Mouse (Mus musculus): ENCODE data around the gene Lhfpl2.

Lhfpl2 gene

DNA sequence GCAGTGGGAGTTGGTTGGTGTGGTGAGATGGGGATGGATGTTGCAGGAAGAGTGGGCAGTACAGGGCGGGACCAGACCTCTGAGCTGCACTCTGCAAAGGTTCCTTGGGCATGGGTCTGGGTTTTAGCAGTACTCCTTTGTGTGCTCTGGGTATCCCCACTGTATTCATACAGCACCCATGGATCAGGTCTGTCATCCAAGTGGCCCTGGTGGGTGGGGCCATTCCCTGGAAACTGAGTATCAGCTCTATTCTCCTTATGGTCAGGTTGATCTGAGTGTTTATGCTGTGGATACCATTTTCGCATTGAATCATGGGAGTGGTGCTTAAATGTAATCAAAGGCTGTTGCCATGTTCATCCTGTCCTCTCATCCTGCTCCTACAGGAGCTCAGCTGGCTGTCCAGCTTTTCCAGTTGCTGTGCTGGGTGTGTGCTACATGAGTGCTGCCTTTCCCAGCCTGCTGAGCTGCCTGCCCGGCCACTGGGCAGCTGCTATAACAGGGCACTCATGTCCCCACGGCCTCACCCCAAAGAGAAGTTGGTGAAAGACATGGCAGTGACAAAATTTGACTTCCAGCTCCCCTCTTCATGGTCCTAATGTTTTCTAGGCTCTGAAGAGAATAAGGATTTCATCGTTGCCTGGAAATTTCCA lies 9.2 kb downstream of the Lhfpl2 start:
- no peak for DNase-seq (ENCODE audit: low spot score in 2 of 2)

DNA sequence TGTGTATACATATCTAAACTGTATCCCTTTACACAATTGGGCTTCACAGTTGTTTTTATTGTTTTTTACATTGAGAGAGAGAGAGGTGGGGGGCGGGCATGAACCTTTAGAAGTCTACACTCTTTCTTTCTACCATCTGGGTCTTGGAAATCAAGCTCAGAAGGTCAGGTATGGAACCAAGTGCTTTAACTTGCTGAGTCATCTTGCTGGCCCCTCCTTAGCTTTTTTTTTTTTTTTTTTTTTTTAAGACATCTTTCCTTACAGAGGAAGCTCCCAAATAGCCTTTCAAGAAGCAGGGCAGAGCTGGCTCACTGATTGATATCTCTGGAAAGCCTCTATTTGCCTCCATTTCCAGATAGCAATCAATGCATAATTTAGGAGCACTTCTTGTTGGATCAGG lies 10.7 kb downstream of the Lhfpl2 start:
- no peak for DNase-seq (ENCODE audit: low spot score in 2 of 2)

DNA sequence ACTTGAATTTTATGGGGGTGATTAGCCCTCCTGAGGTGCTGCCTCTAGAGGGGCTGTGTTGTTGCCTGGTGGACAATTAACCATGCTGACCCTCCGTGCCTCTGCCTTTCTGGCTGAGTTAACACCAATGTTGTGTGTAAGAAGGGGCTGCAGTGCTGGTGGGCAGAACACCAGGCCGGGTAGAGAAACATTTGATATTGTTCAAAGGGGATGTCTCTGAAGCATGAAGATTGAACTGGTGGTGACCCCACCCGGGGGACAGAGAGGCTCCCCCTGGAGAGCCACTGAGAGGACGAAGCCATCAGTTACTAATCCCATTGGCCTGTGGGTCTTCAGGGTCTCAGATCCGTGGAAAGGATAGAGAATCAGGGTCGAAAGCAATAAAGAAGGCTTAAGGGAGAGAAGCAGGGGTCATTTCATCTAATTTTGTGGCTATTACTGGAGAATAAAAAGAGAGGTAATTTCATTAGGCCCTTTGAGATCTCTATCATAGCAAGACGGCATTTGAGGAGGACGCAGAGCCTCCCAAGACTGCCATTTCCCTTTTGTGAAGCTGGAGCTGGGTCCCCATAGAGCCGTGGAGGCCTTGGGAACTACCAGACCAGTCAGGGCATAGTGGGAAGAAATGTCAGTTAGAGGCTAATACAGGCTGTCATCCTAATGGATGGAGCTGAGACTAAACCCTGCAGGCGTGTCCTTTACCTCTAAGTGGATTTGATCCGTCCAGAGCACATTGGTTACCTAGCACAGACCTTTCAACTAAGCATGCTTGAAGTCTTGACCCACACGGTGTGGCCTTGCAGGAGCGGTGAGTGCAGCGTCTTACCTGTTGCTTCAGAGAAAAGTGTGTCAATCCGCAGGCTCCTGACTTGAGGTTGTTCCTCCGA lies 12.1 kb downstream of the Lhfpl2 start:
- no peak for DNase-seq (ENCODE audit: low spot score in 2 of 2)

GRCm38 (mm10) chr13:94070308-94070619 lies 12.7 kb downstream of the Lhfpl2 start:
- no peak for DNase-seq (ENCODE audit: low spot score in 2 of 2)

- DNase-seq (ENCODE audit: low spot score in 2 of 2): no peak
Measured at GRCm38 (mm10) chr13:94070927-94071326, 13.3 kb downstream of the Lhfpl2 start.

DNA sequence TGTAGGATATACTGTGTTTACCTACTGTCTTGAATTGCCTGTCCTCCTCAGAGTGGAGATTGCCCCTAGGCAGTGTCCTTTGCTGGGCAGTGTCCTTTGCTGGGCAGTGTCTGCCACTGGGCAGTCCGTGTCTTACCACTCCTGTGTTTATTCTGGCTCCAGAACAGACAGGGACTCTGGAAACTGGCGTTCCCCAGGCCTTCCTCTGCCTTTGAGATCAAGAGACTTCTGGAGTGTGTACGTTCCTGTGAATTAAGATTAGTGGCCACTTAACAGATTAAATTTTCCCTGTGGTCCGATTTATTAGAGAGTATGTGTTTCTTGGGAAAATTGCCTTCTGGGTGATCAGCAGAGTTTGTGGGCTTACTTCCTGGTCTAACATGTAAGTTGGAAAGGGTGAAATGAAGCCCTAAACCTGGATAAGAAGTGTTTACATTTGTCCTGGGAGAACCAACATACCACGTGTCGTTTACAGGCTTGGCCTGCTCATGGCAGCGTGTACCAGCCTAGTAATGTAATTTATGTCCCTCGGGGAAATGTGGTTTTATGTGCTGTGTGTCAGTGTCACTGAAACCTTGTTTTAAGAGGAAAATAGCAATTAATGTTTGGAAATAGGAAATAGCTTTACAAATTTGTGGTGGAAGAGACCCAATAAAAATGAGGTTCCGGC lies 15.6 kb downstream of the Lhfpl2 start:
- DNase-seq (ENCODE audit: low spot score in 2 of 2): no peak

- no peak for DNase-seq (ENCODE audit: low spot score in 2 of 2)
Measured at GRCm38 (mm10) chr13:94073716-94074115, 16.1 kb downstream of the Lhfpl2 start.

DNA sequence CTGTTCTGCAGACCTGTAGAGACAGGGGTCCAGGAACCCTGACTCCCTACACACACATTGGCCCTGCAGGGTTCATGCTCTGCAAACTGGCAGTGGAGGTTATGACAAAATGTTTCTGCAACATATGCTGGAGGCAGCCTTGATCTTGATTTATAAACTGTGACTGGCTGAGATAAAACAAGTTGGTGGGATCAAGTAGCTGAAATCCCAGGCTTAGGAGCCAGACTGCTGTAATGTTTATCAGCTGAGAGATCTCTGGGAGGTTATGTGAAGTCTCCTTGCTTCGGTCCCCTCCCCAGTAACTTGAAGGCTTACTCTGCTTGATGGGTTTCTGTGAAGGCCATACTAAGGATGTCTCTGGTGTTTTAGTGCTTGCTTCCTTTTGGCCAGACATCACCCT lies 17.6 kb downstream of the Lhfpl2 start:
- no peak for DNase-seq (ENCODE audit: low spot score in 2 of 2)

GRCm38 (mm10) chr13:94077136-94078018 lies 19.8 kb downstream of the Lhfpl2 start:
- DNase-seq (ENCODE audit: low spot score in 2 of 2): no peak

DNA sequence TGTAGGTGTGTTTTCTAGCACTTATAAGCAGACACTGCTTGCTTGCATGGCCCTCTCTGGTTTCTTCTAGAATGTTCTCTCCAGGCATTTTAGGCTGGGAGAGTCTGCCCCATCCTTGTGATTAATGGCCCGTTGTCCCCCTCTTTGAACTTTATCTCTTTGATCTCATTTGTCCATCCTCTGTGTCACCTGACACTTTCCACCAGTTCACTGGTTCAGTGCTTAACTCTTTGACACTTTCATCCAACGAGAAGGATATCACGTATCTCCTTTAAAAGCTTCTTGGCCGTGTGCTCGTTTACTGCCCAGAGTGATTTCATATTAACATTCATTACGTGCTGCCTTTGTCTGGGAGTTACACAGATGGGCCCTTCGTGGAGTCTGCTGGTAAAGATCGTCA lies 25.6 kb downstream of the Lhfpl2 start:
- DNase-seq (ENCODE audit: low spot score in 2 of 2): no peak

DNA sequence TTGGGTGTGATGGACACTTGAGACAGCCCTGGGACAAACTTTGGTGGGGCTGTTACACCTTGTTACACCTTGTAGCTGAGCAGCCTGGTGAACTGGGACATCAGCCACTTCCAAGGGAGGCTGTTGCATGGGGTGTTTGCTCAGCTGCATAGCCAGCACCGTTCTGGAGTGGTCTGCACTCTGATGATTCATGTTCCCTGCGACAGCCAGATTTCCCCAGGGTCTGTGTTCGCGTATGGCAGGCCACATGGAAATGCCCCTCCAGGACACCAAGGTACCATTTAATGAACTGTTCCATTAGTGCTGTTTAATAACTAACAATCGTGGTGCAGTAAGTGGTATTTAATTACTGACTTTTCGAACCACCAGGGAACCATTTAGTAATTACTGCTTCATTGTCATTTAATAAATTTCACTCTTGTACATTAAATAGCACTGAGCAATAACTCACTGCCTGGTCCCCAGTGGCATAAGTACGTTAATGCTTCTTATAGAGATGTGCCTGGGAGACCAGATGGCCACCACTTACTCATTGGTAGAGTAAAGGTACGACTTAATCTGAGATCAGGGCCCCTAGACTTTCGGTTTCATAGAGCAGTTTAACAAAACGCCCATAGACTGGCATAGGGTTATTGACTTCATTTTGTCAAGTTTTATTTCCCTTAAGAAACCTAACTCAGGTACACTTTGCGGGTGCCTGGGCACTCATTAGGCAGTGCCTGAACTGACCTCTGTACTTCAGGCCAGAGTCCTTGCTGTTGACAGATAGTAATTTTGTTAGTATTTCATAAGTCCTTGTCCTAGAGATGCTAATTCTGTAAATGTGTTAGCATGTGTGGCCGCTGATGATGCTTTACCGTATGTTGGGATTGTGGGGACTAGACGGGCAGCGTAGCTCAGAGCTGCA lies 26.9 kb downstream of the Lhfpl2 start:
- DNase-seq (ENCODE audit: low spot score in 2 of 2): no peak

DNA sequence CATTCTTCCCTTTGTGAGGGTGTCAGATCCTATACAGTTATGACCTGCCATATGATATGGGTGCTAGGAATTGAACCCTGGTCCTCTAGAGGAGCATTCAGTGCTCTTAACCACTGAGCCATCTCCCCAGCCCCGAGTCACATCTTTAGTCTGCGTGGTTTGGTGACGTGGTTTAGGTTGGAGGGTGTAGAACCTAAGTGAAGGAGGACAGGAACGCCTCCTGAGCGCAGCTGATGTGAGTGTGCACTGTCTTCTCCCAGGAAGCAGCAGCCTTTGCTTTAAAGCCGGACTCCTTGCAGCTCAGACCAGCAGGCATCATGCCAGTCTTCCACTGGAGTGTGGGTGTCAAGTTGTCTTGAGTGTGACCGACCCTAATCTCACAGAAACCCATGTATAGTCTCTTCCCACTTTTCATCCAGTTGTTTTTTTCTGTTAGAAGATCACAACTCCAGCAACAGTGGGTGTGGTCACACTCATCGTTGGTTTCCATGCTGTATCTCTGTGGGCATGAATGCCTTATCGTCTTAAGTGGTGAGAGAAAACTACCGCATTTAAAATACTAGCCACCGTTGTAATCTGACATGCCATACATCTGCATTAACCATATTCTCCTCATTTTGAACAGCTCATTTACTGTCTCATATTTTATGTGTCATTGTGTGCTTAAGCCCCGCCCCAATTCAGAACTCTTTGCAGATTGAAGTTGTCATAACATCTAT lies 28.7 kb downstream of the Lhfpl2 start:
- DNase-seq (ENCODE audit: low spot score in 2 of 2): no peak

DNA sequence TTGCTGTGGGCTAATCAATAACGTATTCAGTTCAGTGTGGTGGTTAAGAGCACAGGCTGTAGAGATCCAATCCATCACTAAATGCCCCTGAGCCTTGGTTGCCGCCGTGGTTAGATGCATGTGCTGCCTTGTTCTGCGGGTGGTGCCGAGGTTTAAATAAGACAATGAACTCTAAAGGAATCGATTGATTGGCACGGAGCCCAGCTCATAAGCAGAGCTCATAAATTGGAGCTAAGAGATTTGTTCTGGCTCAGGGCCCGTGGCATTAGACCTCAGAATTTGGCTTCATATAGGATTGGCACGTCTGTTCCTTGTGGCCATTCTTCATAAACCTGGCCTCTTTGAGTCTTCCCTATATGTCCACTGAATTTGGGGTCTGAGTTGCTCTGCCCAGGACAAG lies 29.5 kb downstream of the Lhfpl2 start:
- DNase-seq (ENCODE audit: low spot score in 2 of 2): no peak

- no peak for DNase-seq (ENCODE audit: low spot score in 2 of 2)
Measured at GRCm38 (mm10) chr13:94088788-94089187, 31.2 kb downstream of the Lhfpl2 start.

DNA sequence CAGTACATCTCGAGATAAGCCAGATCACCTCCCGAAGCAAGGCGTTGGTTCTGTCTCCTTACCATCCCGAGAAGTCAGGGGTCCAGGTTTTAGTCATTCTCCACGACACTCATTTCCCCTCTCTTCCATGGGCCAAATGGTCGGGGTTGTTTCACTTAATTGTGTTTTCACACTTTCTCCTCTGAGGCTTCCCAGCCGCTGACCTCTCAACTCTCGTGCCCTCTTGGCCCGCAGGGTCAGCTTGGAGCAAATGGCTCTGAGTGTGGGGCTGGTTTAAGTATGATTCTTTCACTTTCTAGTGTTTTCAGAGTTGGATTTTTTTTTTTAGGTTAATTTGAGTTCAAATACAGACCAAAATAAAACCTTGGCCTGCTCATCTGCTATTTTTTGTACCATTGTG lies 31.7 kb downstream of the Lhfpl2 start:
- DNase-seq (ENCODE audit: low spot score in 2 of 2): no peak

- DNase-seq (ENCODE audit: low spot score in 2 of 2): no peak
Measured at GRCm38 (mm10) chr13:94091366-94091765, 33.8 kb downstream of the Lhfpl2 start.

GRCm38 (mm10) chr13:94094176-94094575 lies 36.6 kb downstream of the Lhfpl2 start:
- no peak for DNase-seq (ENCODE audit: low spot score in 2 of 2)

DNA sequence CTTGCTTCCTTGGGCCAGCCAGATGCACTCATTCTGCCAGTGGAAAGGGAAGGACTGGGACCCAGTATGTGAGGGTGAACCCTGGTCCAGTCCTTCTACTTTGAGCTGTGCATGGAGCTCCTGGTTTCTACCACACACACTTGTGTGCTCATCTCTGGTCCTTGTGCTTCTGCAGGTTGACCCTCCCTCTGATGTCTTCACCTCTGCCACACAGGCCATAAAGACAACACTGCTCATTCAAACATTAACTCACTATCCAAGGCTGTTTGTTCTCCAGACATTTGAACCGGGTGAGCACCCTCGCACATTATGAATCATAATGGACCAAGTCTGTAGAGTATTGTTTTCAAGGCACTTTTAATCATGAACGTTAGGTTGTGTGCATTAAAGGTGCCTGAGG lies 37.0 kb downstream of the Lhfpl2 start:
- no peak for DNase-seq (ENCODE audit: low spot score in 2 of 2)

- no peak for DNase-seq (ENCODE audit: low spot score in 2 of 2)
Measured at GRCm38 (mm10) chr13:94095202-94095601, 37.6 kb downstream of the Lhfpl2 start.

DNA sequence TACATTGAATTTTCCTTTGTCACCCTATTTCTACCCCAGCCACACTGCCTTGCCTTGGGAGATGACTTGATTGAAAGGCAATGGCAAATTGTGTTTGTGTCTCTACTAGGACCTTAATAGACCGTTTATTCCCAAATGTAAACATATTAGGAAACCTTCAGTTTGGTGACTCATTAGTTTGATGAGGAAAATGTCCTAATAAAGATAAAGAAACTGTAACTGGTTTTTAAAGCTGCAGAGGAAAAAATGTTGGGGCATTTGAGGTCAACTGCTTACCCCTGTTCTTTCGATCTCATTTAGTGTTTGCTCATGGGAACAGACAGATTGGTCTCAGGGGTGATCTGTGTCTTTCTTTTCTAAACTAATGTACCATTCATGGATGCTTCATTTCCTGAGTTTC lies 40.1 kb downstream of the Lhfpl2 start:
- DNase-seq (ENCODE audit: low spot score in 2 of 2): no peak
